Mouse (Mus musculus) neural tube, embryonic 15.5 days (tissue): ENCODE data around the gene Spp2. TPM values are rescaled to one million over a fixed set of nuclear protein-coding genes. Genes with fewer than 3 reads are reported as not detected.

Experiments used
- ATAC-seq: fragments of 200-750 bp; cut with Nextera tagmentation; 2 replicates; pipeline ENCODE4 v1.8.0; 2017; ENCODE audit warnings: mild to moderate bottlenecking, moderate TSS enrichment, moderate library complexity; ENCODE audit not compliant: low FRiP score
- H3K27ac ChIP-seq: fragments of 300-500 bp; sonication (generic); replicated peaks from 2 replicates; pipeline ENCODE4 v1.5.1; 2015; ENCODE audit warnings: mild to moderate bottlenecking, inconsistent platforms
- H3K27me3 ChIP-seq: fragments of 300-500 bp; sonication (generic); replicated peaks from 2 replicates; pipeline ENCODE4 v1.6.1; 2015; ENCODE audit warnings: inconsistent platforms
- H3K36me3 ChIP-seq: fragments of 300-500 bp; sonication (generic); 2 replicates; pipeline ENCODE4 v1.6.1; 2015; ENCODE audit warnings: inconsistent platforms
- H3K4me1 ChIP-seq: fragments of 300-500 bp; sonication (generic); 2 replicates; pipeline ENCODE4 v1.6.1; 2015; ENCODE audit warnings: inconsistent platforms
- H3K4me2 ChIP-seq: fragments of 300-500 bp; sonication (generic); 2 replicates; pipeline ENCODE4 v1.6.1; 2015; ENCODE audit warnings: inconsistent platforms, mild to moderate bottlenecking, moderate library complexity
- H3K4me3 ChIP-seq: fragments of 300-500 bp; sonication (generic); replicated peaks from 2 replicates; pipeline ENCODE4 v1.5.1; 2015; ENCODE audit warnings: mild to moderate bottlenecking, inconsistent platforms
- H3K9ac ChIP-seq: fragments of 300-500 bp; sonication (generic); replicated peaks from 2 replicates; pipeline ENCODE4 v1.6.1; 2015; ENCODE audit warnings: mild to moderate bottlenecking, inconsistent platforms
- H3K9me3 ChIP-seq: fragments of 300-500 bp; sonication (generic); replicated peaks from 2 replicates; pipeline ENCODE4 v1.6.1; 2016; ENCODE audit warnings: inconsistent platforms
- WGBS: fragments of 180-500 bp; shearing (Covaris S2); methylation state at CpG from one replicate; pipeline ENCODE4 v1.1.7; 2015; ENCODE audit warnings: mixed read lengths; 5-methylcytosine and 5-hydroxymethylcytosine counted together
- polyA plus RNA-seq: library from polyadenylated mRNA; unstranded; fragments of >200 nt; fragmentation: Nextera tagmentation; extraction: Ambion mirVana; gene quantifications from 2 replicates; pipeline ENCODE4 v1.2.1, GENCODE M21; 2015

Gene Spp2
- polyA plus RNA-seq, 1 experiment from 2014 or later = not detected

GRCm38 (mm10) chr1:88469746-88470145, 63.0 kb downstream of the Spp2 start:
- Histone ChIP-seq H3K4me1 (no peaks in the 10 kb centered on the region), H3K27ac (no peak overlapping the region), H3K36me3 (no peaks in the 10 kb centered on the region), H3K9ac (no peak overlapping the region), H3K4me3 (no peak overlapping the region), H3K9me3 (no peaks in the 10 kb centered on the region), H3K27me3 (no peaks in the 10 kb centered on the region), H3K4me2 (no peak overlapping the region)
- no peak for ATAC-seq
- WGBS = 96% methylated on average over 4 of the region's 4 CpGs

GRCm38 (mm10) chr1:88472258-88472657, 65.5 kb downstream of the Spp2 start:
- H3K4me3 ChIP-seq = no peak overlapping the region
- H3K9ac ChIP-seq = no peak overlapping the region
- no peak overlapping the region for H3K4me2 ChIP-seq
- WGBS = 17% methylated on average over 6 of the region's 6 CpGs
- no peaks in the 10 kb centered on the region for H3K36me3 ChIP-seq
- no peaks in the 10 kb centered on the region for H3K27me3 ChIP-seq
- no peak for ATAC-seq
- H3K27ac ChIP-seq = no peak overlapping the region
- no peaks in the 10 kb centered on the region for H3K9me3 ChIP-seq
- H3K4me1 ChIP-seq = peaks cover 4% of the 10 kb centered on the region

- H3K27me3 ChIP-seq = no peaks in the 10 kb centered on the region
- H3K9me3 ChIP-seq = no peaks in the 10 kb centered on the region
- peaks cover 10% of the 10 kb centered on the region for H3K4me1 ChIP-seq
- 62% methylated on average over 2 of the region's 2 CpGs for WGBS
- H3K36me3 ChIP-seq = no peaks in the 10 kb centered on the region
- H3K4me3 ChIP-seq = no peak overlapping the region
- H3K4me2 ChIP-seq = no peak overlapping the region
- no peak for ATAC-seq
- H3K9ac ChIP-seq = no peak overlapping the region
- no peak overlapping the region for H3K27ac ChIP-seq
These were observed 67.1 kb downstream of the Spp2 start for GRCm38 (mm10) chr1:88473899-88474298.

GRCm38 (mm10) chr1:88474598-88474997, 67.8 kb downstream of the Spp2 start:
- Histone ChIP-seq H3K9ac (no peak overlapping the region), H3K4me3 (no peak overlapping the region), H3K9me3 (no peaks in the 10 kb centered on the region), H3K27me3 (no peaks in the 10 kb centered on the region), H3K4me1 (peaks cover 10% of the 10 kb centered on the region), H3K4me2 (no peak overlapping the region), H3K27ac (no peak overlapping the region), H3K36me3 (no peaks in the 10 kb centered on the region)
- no peak for ATAC-seq
- WGBS = 63% methylated on average over 7 of the region's 7 CpGs

- Histone ChIP-seq H3K27me3 (no peaks in the 10 kb centered on the region), H3K27ac (no peak overlapping the region), H3K4me3 (no peak overlapping the region), H3K9me3 (no peaks in the 10 kb centered on the region), H3K4me2 (no peak overlapping the region), H3K4me1 (peaks cover 10% of the 10 kb centered on the region), H3K36me3 (no peaks in the 10 kb centered on the region), H3K9ac (no peak overlapping the region)
- ATAC-seq = no peak
- WGBS = 17% methylated on average over 8 of the region's 8 CpGs
These were observed 68.8 kb downstream of the Spp2 start for GRCm38 (mm10) chr1:88475502-88475953.

Other genes with a start within 250 kb of the Spp2 start
- gene Ugt1a5, start 240.9 kb upstream of the Spp2 start, polyA plus RNA-seq = not detected in 2 replicates
- gene Ugt1a2, start 206.4 kb upstream of the Spp2 start, polyA plus RNA-seq = not detected in 2 replicates
- 11.9 and 13.7 TPM in 2 replicates for gene Dnajb3, start 201.2 kb upstream of the Spp2 start, polyA plus RNA-seq
- 0.34 TPM in 1 of 2 replicates, not detected in the other for gene Ugt1a1, start 195.0 kb upstream of the Spp2 start, polyA plus RNA-seq
- gene Mroh2a, start 180.0 kb upstream of the Spp2 start, polyA plus RNA-seq = 0.41 and 0.69 TPM in 2 replicates
- gene Hjurp, start 129.3 kb upstream of the Spp2 start, polyA plus RNA-seq = 63.6 and 84.0 TPM in 2 replicates
- gene Trpm8, start 129.3 kb upstream of the Spp2 start, polyA plus RNA-seq = 0.11 and 0.14 TPM in 2 replicates
- 0.11 TPM in 1 of 2 replicates, not detected in the other for gene Glrp1, start 103.1 kb downstream of the Spp2 start, polyA plus RNA-seq